Mouse (Mus musculus) myocyte (in vitro differentiated cells): ENCODE data around the gene Kif20b.

Source experiments
- CEBPB ChIP-seq: IDR thresholded peaks from 2 replicates; pipeline ENCODE4 v1.6.1; 2011; ENCODE audit warnings: mild to moderate bottlenecking, moderate library complexity; ENCODE audit not compliant: poor library complexity, insufficient read depth, severe bottlenecking
- E2F4 ChIP-seq: IDR thresholded peaks from one replicate; pipeline ENCODE4 v1.6.1; 2011; ENCODE audit warnings: mild to moderate bottlenecking, control low read depth, moderate library complexity; ENCODE audit not compliant: insufficient read depth
- MAX ChIP-seq: IDR thresholded peaks from one replicate; pipeline ENCODE4 v1.6.1; 2011; ENCODE audit warnings: low read depth, mild to moderate bottlenecking, control low read depth
- MYOD1 ChIP-seq, 3 experiments: IDR thresholded peaks; one replicate each; pipeline ENCODE4 v1.6.1; 2011; ENCODE audit warnings: control low read depth in 2 of 3, low read depth in 2 of 3, mild to moderate bottlenecking in 2 of 3, moderate library complexity in 1 of 3; ENCODE audit not compliant: insufficient read length in 2 of 3, control insufficient read depth in 1 of 3
- MYOG ChIP-seq, 3 experiments: IDR thresholded peaks; one replicate each; pipeline ENCODE4 v1.6.1; 2011; ENCODE audit warnings: control low read depth in 2 of 3, low read depth in 2 of 3, mild to moderate bottlenecking in 2 of 3; ENCODE audit not compliant: insufficient read length in 2 of 3, control insufficient read depth in 1 of 3, insufficient read depth in 1 of 3
- POLR2A ChIP-seq: IDR thresholded peaks from one replicate; pipeline ENCODE4 v1.6.1; 2011; ENCODE audit warnings: low read depth, mild to moderate bottlenecking, control low read depth, moderate library complexity; ENCODE audit not compliant: insufficient read length
- POLR2AphosphoS2 ChIP-seq: IDR thresholded peaks from one replicate; pipeline ENCODE4 v1.6.1; 2011; ENCODE audit warnings: low read depth, control low read depth; ENCODE audit not compliant: insufficient read length
- REST ChIP-seq: IDR thresholded peaks from one replicate; pipeline ENCODE4 v1.6.1; 2011; ENCODE audit warnings: mild to moderate bottlenecking, control low read depth, moderate library complexity; ENCODE audit not compliant: insufficient read depth, insufficient read length
- TCF12 ChIP-seq: IDR thresholded peaks from one replicate; pipeline ENCODE4 v1.6.1; 2011; ENCODE audit warnings: mild to moderate bottlenecking, control low read depth; ENCODE audit not compliant: poor library complexity, insufficient read depth, severe bottlenecking
- USF1 ChIP-seq: IDR thresholded peaks from one replicate; pipeline ENCODE4 v1.6.1; 2011; ENCODE audit warnings: low read depth, mild to moderate bottlenecking, control low read depth, moderate library complexity

GRCm38 (mm10) chr19:34920531-34920930 is 1.6 kb upstream of the Kif20b start:
- TF ChIP-seq POLR2A (no peak), MYOD1 (IDR thresholded peaks at IDR 0.05; ENCODE audit: control insufficient read depth in 1 of 3, insufficient read length in 2 of 3, low read depth in 2 of 3) (no peak), USF1 (no peak), REST (no peak), POLR2AphosphoS2 (no peak), MAX (no peak), E2F4 (no peak), CEBPB (no peak), TCF12 (no peak), MYOG (IDR thresholded peaks at IDR 0.05; ENCODE audit: control insufficient read depth in 1 of 3, insufficient read depth in 1 of 3, insufficient read length in 2 of 3, low read depth in 2 of 3) (no peak)
